Mouse (Mus musculus) forebrain, embryonic 11.5 days (tissue): ENCODE measurements around the gene Ptprcap. TPM values are rescaled to one million over a fixed set of nuclear protein-coding genes. Genes with fewer than 3 reads are reported as not detected.

Source experiments
- ATAC-seq: fragments of 200-750 bp; cut with Nextera tagmentation; replicated peaks from 2 replicates; pipeline ENCODE4 v1.8.0; 2017; ENCODE audit warnings: moderate TSS enrichment; ENCODE audit not compliant: low FRiP score
- DNase-seq: peaks from one replicate; pipeline ENCODE4 v3.0.0-alpha.2; 2017; ENCODE audit warnings: low spot score
- H3K27ac ChIP-seq: fragments of 300-500 bp; sonication (generic); 2 replicates; pipeline ENCODE4 v1.5.1; 2014; ENCODE audit warnings: low read depth, low read length
- H3K27me3 ChIP-seq: fragments of 300-500 bp; sonication (generic); 2 replicates; pipeline ENCODE4 v1.6.1; 2014; ENCODE audit warnings: mild to moderate bottlenecking, low read length, mixed read lengths; ENCODE audit not compliant: control insufficient read depth, insufficient read depth
- H3K36me3 ChIP-seq: fragments of 300-500 bp; sonication (generic); 2 replicates; pipeline ENCODE4 v1.6.1; 2014; ENCODE audit warnings: mild to moderate bottlenecking, low read length, moderate library complexity, mixed read lengths; ENCODE audit not compliant: control insufficient read depth, insufficient read depth
- H3K4me1 ChIP-seq: fragments of 300-500 bp; sonication (generic); replicated peaks from 2 replicates; pipeline ENCODE4 v1.6.1; 2014; ENCODE audit warnings: low read length, mixed read lengths; ENCODE audit not compliant: control insufficient read depth, insufficient read depth
- H3K4me2 ChIP-seq: fragments of 300-500 bp; sonication (generic); 2 replicates; pipeline ENCODE4 v1.6.1; 2014; ENCODE audit warnings: low read depth, mild to moderate bottlenecking, low read length, moderate library complexity, mixed read lengths; ENCODE audit not compliant: severe bottlenecking
- H3K4me3 ChIP-seq: fragments of 300-500 bp; sonication (generic); 2 replicates; pipeline ENCODE4 v1.5.1; 2014; ENCODE audit warnings: low read depth, low read length
- H3K9ac ChIP-seq: fragments of 300-500 bp; sonication (generic); 2 replicates; pipeline ENCODE4 v1.6.1; 2014; ENCODE audit warnings: low read length
- H3K9me3 ChIP-seq: fragments of 300-500 bp; sonication (generic); 2 replicates; pipeline ENCODE4 v1.6.1; 2016; ENCODE audit warnings: low read length, mixed read lengths; ENCODE audit not compliant: control insufficient read depth
- WGBS: fragments of 180-500 bp; shearing (Covaris S2); extraction: QIAGEN DNeasy Blood & Tissue Kit; methylation state at CpG from one replicate; pipeline ENCODE4 v1.1.7; 2014; 5-methylcytosine and 5-hydroxymethylcytosine counted together
- polyA plus RNA-seq: library from polyadenylated mRNA; unstranded; fragments of >200 nt; fragmentation: Nextera tagmentation; extraction: Ambion mirVana; gene quantifications from 2 replicates; pipeline ENCODE4 v1.2.1, GENCODE M21; 2014

Ptprcap gene
- polyA plus RNA-seq, 1 experiment from 2014 or later: 0.96 TPM

GRCm38 (mm10) chr19:4196548-4196947 lies 43.1 kb downstream of the Ptprcap start:
- Histone ChIP-seq H3K27ac (no peak overlapping the region), H3K27me3 (no peaks in the 10 kb centered on the region), H3K36me3 (peaks cover 18% of the 10 kb centered on the region), H3K4me1 (peaks cover 17% of the 10 kb centered on the region), H3K9me3 (no peaks in the 10 kb centered on the region), H3K4me2 (no peak overlapping the region), H3K9ac (no peak overlapping the region), H3K4me3 (no peak overlapping the region)
- DNase-seq (no peak), ATAC-seq (no peak)
- 72% methylated on average over 5 of the region's 5 CpGs for WGBS

DNA sequence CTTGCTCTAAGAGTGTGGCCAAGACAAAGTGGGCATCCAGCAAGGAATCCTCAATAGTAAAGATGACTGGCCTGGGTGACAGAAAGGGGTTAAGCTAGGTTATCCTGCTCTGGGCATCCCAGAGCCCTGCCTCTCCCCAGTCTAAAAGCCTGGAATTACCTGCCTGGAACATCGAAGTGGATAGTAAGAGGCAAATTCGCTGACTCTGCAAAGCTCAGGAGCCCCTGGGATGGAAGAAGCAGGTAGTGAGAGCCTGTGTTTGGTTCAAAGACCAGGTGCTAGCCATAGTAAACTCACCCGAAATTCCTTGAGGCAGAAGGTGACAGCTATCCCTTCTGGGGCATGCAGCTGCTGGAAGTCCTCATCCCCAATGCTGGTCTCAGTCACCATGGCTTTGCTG lies 43.8 kb downstream of the Ptprcap start:
- no peaks in the 10 kb centered on the region for H3K27me3 ChIP-seq
- WGBS: 74% methylated on average over 3 of the region's 3 CpGs
- H3K9me3 ChIP-seq: no peaks in the 10 kb centered on the region
- no peak for ATAC-seq
- H3K9ac ChIP-seq: no peak overlapping the region
- H3K36me3 ChIP-seq: peaks cover 18% of the 10 kb centered on the region
- no peak overlapping the region for H3K27ac ChIP-seq
- no peak overlapping the region for H3K4me2 ChIP-seq
- no peak for DNase-seq
- H3K4me3 ChIP-seq: no peak overlapping the region
- peaks cover 23% of the 10 kb centered on the region for H3K4me1 ChIP-seq

GRCm38 (mm10) chr19:4201291-4201909 lies 48.0 kb downstream of the Ptprcap start, which contains the start of gene Rad9a:
Gene Rad9a, minus strand, starts transcription at chr19:4201662.
- Histone ChIP-seq H3K27ac (peak within 1 kb of the TSS; percentile 53; the same call in 1 of the 2 replicates), H3K27me3 (no peaks in the 10 kb centered on the region), H3K4me1 (peaks cover 18% of the 10 kb centered on the region), H3K4me2 (peak within 1 kb of the TSS; percentile 97), H3K36me3 (peaks cover 4% of the 10 kb centered on the region; the same call in 1 of the 2 replicates), H3K9ac (peak within 1 kb of the TSS; percentile 88), H3K4me3 (peak within 1 kb of the TSS; percentile 69), H3K9me3 (no peaks in the 10 kb centered on the region)
- under 1% methylated on average over 34 of the region's 34 CpGs for WGBS
- DNase-seq (peak; percentile 96), ATAC-seq (peak; percentile 89)

DNA sequence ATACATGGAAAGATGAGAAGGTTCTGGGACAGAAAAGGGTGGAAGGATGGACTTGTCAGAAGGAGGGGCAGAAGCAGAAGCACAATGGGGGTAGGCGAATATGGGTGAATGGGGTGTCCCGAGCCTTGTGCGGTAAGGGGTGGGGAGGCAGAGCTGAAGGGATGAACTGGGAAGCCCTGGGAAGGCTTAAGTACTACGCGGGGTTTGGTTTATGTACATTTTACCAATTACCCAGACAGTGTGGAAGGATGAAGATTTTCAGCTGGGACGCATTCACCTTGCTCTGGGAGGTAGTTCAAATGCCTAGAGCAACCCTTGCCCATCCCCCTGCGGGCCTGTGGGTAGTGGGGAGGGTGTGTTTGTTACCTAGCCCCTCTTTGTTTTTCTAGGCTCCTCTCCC lies 48.7 kb downstream of the Ptprcap start:
- H3K27me3 ChIP-seq: no peaks in the 10 kb centered on the region
- peaks cover 2% of the 10 kb centered on the region; the same call in 1 of the 2 replicates for H3K36me3 ChIP-seq
- H3K9me3 ChIP-seq: no peaks in the 10 kb centered on the region
- peaks cover 18% of the 10 kb centered on the region for H3K4me1 ChIP-seq
- 23% methylated on average over 7 of the region's 7 CpGs for WGBS
- peak overlapping the region; percentile 88 for H3K9ac ChIP-seq
- DNase-seq (no peak), ATAC-seq (no peak; the same call in 1 of the 2 replicates)
- H3K4me3 ChIP-seq: peak overlapping the region; percentile 69
- no peak overlapping the region for H3K27ac ChIP-seq
- H3K4me2 ChIP-seq: peak overlapping the region; percentile 97

- Histone ChIP-seq H3K4me1 (peaks cover 18% of the 10 kb centered on the region), H3K9ac (no peak overlapping the region), H3K27ac (no peak overlapping the region), H3K9me3 (no peaks in the 10 kb centered on the region), H3K4me3 (no peak overlapping the region), H3K4me2 (no peak overlapping the region), H3K36me3 (no peaks in the 10 kb centered on the region; the same call in 1 of the 2 replicates), H3K27me3 (no peaks in the 10 kb centered on the region)
- DNase-seq (no peak), ATAC-seq (no peak)
- 67% methylated on average over 3 of the region's 3 CpGs for WGBS
These were observed 49.7 kb downstream of the Ptprcap start for GRCm38 (mm10) chr19:4203148-4203547.

DNA sequence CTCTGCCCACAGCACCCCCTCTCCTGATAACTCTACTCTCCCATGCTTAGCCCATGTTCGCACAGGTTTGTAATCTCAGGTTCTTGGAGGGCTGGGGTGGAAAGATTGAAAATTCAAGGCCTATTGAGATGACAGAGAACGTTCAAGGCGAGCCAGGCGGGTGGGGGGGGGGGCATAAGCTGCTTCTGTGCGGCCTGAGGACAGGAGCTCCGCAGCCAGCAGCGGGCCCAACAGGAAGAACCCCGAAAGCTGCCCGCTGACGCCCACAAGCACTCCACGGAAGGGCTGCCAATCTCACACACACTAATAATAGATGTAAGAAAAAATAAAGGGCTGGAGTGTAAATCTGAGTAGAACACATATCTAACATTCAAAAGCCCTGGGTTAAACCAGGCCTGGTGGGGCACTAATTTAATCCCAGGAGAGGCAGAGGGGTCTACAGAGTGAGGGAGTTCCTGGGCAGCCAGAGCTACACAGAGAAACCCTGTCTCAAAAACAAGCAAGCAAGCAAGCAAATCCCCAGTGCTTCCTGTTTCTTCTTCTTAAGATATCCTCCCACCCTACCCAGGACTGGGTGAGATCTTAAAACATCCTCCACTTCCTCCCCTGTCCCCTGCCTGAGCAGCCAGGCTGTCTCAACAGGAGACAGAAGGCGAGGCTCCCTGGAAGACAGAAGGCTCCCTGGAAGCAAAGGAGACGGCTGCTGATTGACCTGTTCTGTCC lies 50.4 kb downstream of the Ptprcap start:
- no peak for ATAC-seq
- WGBS: 71% methylated on average over 13 of the region's 13 CpGs
- Histone ChIP-seq H3K9me3 (no peaks in the 10 kb centered on the region), H3K36me3 (no peaks in the 10 kb centered on the region; the same call in 1 of the 2 replicates), H3K27me3 (no peaks in the 10 kb centered on the region), H3K9ac (no peak overlapping the region), H3K4me2 (no peak overlapping the region), H3K27ac (no peak overlapping the region), H3K4me1 (peaks cover 18% of the 10 kb centered on the region), H3K4me3 (no peak overlapping the region)
- no peak for DNase-seq

- no peaks in the 10 kb centered on the region; the same call in 1 of the 2 replicates for H3K36me3 ChIP-seq
- no peak overlapping the region for H3K27ac ChIP-seq
- WGBS: 64% methylated on average over 4 of the region's 4 CpGs
- no peaks in the 10 kb centered on the region for H3K27me3 ChIP-seq
- H3K4me3 ChIP-seq: no peak overlapping the region
- DNase-seq (no peak), ATAC-seq (no peak)
- peaks cover 18% of the 10 kb centered on the region for H3K4me1 ChIP-seq
- no peaks in the 10 kb centered on the region for H3K9me3 ChIP-seq
- no peak overlapping the region for H3K4me2 ChIP-seq
- no peak overlapping the region for H3K9ac ChIP-seq
These were observed 51.5 kb downstream of the Ptprcap start for GRCm38 (mm10) chr19:4204889-4205288.
